Mouse (Mus musculus) embryonic facial prominence, embryonic 11.5 days (tissue): ENCODE results near the gene Tmcc1. TPM values are rescaled to one million over a fixed set of nuclear protein-coding genes. Genes with fewer than 3 reads are reported as not detected.

ENCODE experiments used
- ATAC-seq: fragments of 200-750 bp; cut with Nextera tagmentation; replicated peaks from 2 replicates; pipeline ENCODE4 v1.8.0; 2017; ENCODE audit warnings: low read depth; ENCODE audit not compliant: insufficient number of reproducible peaks, low FRiP score, low TSS enrichment
- DNase-seq: peaks from one replicate; pipeline ENCODE4 v3.0.0-alpha.2; 2015; ENCODE audit warnings: low spot score
- H3K27ac ChIP-seq: fragments of 300-500 bp; sonication (generic); replicated peaks from 2 replicates; pipeline ENCODE4 v1.5.1; 2014; ENCODE audit warnings: mild to moderate bottlenecking, low read depth, low read length, control low read depth
- H3K27me3 ChIP-seq: fragments of 300-500 bp; sonication (generic); 2 replicates; pipeline ENCODE4 v1.6.1; 2014; ENCODE audit warnings: mild to moderate bottlenecking, low read length, moderate library complexity, mixed read lengths; ENCODE audit not compliant: control insufficient read depth, insufficient read depth
- H3K36me3 ChIP-seq: fragments of 300-500 bp; sonication (generic); replicated peaks from 2 replicates; pipeline ENCODE4 v1.6.1; 2014; ENCODE audit warnings: low read depth, mild to moderate bottlenecking, low read length, moderate library complexity, mixed read lengths; ENCODE audit not compliant: control insufficient read depth, insufficient read depth
- H3K4me1 ChIP-seq: fragments of 300-500 bp; sonication (generic); 2 replicates; pipeline ENCODE4 v1.6.1; 2014; ENCODE audit warnings: low read length, mixed read lengths; ENCODE audit not compliant: control insufficient read depth, insufficient read depth
- H3K4me2 ChIP-seq: fragments of 300-500 bp; sonication (generic); 2 replicates; pipeline ENCODE4 v1.6.1; 2014; ENCODE audit warnings: low read depth, mild to moderate bottlenecking, control low read depth, low read length, moderate library complexity
- H3K4me3 ChIP-seq: fragments of 300-500 bp; sonication (generic); 2 replicates; pipeline ENCODE4 v1.5.1; 2014; ENCODE audit warnings: low read depth, low read length, control low read depth
- H3K9ac ChIP-seq: fragments of 300-500 bp; sonication (generic); replicated peaks from 2 replicates; pipeline ENCODE4 v1.6.1; 2014; ENCODE audit warnings: mild to moderate bottlenecking, control low read depth, low read length
- H3K9me3 ChIP-seq: fragments of 300-500 bp; sonication (generic); replicated peaks from 2 replicates; pipeline ENCODE4 v1.6.1; 2016; ENCODE audit warnings: mild to moderate bottlenecking, low read length, inconsistent platforms, mixed read lengths; ENCODE audit not compliant: control insufficient read depth
- WGBS: fragments of 180-500 bp; shearing (Covaris S2); extraction: QIAGEN DNeasy Blood & Tissue Kit; methylation state at CpG from one replicate; pipeline ENCODE4 v1.1.7; 2014; 5-methylcytosine and 5-hydroxymethylcytosine counted together
- polyA plus RNA-seq: library from polyadenylated mRNA; unstranded; fragments of >200 nt; fragmentation: Nextera tagmentation; extraction: Ambion mirVana; gene quantifications from 2 replicates; pipeline ENCODE4 v1.2.1, GENCODE M21; 2014

The Tmcc1 gene
- polyA plus RNA-seq, 1 experiment from 2014 or later, result 14.1 TPM

GRCm38 (mm10) chr6:116082239-116082638 lies 111.0 kb downstream of the Tmcc1 start:
- H3K4me2 ChIP-seq, result no peak overlapping the region
- H3K9me3 ChIP-seq, result no peaks in the 10 kb centered on the region
- H3K27me3 ChIP-seq, result no peaks in the 10 kb centered on the region
- H3K36me3 ChIP-seq, result no peaks in the 10 kb centered on the region
- no peaks in the 10 kb centered on the region for H3K4me1 ChIP-seq
- ATAC-seq (no peak), DNase-seq (no peak)
- no peak overlapping the region for H3K9ac ChIP-seq
- WGBS, result 67% methylated on average over 1 of the region's 1 CpGs
- no peak overlapping the region for H3K4me3 ChIP-seq
- no peak overlapping the region for H3K27ac ChIP-seq

DNA sequence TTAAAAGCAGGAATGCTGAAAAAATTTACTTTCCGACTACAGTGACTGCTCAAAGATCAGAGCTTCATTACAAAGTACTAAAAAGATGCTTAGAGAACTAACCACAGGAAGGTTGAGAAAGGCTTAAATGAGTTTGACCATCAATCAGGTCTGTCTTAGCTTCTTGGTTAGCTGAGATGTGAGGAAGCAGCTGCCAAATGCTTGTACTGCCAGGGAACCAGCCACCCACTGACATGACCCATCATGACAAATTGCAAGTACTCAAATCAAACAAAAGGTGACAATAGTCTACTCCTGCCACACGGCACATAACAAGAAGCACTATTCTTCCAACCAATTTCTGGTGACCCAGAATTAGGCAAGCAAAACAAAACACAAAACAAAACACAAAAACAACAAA lies 111.9 kb downstream of the Tmcc1 start:
- DNase-seq, result no peak
- Histone ChIP-seq H3K9me3 (no peaks in the 10 kb centered on the region), H3K9ac (no peak overlapping the region), H3K36me3 (no peaks in the 10 kb centered on the region), H3K27me3 (no peaks in the 10 kb centered on the region), H3K27ac (no peak overlapping the region), H3K4me1 (no peaks in the 10 kb centered on the region), H3K4me2 (no peak overlapping the region), H3K4me3 (no peak overlapping the region)
- 73% methylated on average over 2 of the region's 2 CpGs for WGBS
- no peak for ATAC-seq

- H3K9ac ChIP-seq, result no peak overlapping the region
- H3K36me3 ChIP-seq, result no peaks in the 10 kb centered on the region
- ATAC-seq, result no peak
- no peak overlapping the region for H3K27ac ChIP-seq
- H3K4me1 ChIP-seq, result no peaks in the 10 kb centered on the region
- H3K9me3 ChIP-seq, result no peaks in the 10 kb centered on the region
- 83% methylated on average over 5 of the region's 5 CpGs for WGBS
- no peak overlapping the region for H3K4me3 ChIP-seq
- H3K4me2 ChIP-seq, result no peak overlapping the region
- no peaks in the 10 kb centered on the region for H3K27me3 ChIP-seq
- DNase-seq, result no peak
These were observed 112.5 kb downstream of the Tmcc1 start for GRCm38 (mm10) chr6:116080756-116081155.

- no peaks in the 10 kb centered on the region for H3K9me3 ChIP-seq
- no peaks in the 10 kb centered on the region for H3K27me3 ChIP-seq
- H3K9ac ChIP-seq, result no peak overlapping the region
- DNase-seq (no peak), ATAC-seq (no peak)
- no peaks in the 10 kb centered on the region for H3K36me3 ChIP-seq
- WGBS, result 63% methylated on average over 3 of the region's 3 CpGs
- H3K4me2 ChIP-seq, result no peak overlapping the region
- H3K4me1 ChIP-seq, result no peaks in the 10 kb centered on the region
- H3K27ac ChIP-seq, result no peak overlapping the region
- no peak overlapping the region for H3K4me3 ChIP-seq
These were observed 115.7 kb downstream of the Tmcc1 start for GRCm38 (mm10) chr6:116077608-116078007.

GRCm38 (mm10) chr6:116074892-116075291 lies 118.4 kb downstream of the Tmcc1 start:
- Histone ChIP-seq H3K4me1 (no peaks in the 10 kb centered on the region), H3K4me3 (no peak overlapping the region), H3K4me2 (no peak overlapping the region), H3K9me3 (no peaks in the 10 kb centered on the region), H3K9ac (no peak overlapping the region), H3K27ac (no peak overlapping the region), H3K27me3 (no peaks in the 10 kb centered on the region), H3K36me3 (no peaks in the 10 kb centered on the region)
- DNase-seq, result no peak
- ATAC-seq, result no peak

- no peak overlapping the region for H3K4me3 ChIP-seq
- H3K27ac ChIP-seq, result no peak overlapping the region
- ATAC-seq, result no peak
- no peaks in the 10 kb centered on the region for H3K4me1 ChIP-seq
- 86% methylated on average over 4 of the region's 4 CpGs for WGBS
- H3K27me3 ChIP-seq, result no peaks in the 10 kb centered on the region
- no peaks in the 10 kb centered on the region for H3K36me3 ChIP-seq
- H3K9me3 ChIP-seq, result no peaks in the 10 kb centered on the region
- H3K4me2 ChIP-seq, result no peak overlapping the region
- H3K9ac ChIP-seq, result no peak overlapping the region
- no peak for DNase-seq
These were observed 119.7 kb downstream of the Tmcc1 start for GRCm38 (mm10) chr6:116073610-116074009.

DNA sequence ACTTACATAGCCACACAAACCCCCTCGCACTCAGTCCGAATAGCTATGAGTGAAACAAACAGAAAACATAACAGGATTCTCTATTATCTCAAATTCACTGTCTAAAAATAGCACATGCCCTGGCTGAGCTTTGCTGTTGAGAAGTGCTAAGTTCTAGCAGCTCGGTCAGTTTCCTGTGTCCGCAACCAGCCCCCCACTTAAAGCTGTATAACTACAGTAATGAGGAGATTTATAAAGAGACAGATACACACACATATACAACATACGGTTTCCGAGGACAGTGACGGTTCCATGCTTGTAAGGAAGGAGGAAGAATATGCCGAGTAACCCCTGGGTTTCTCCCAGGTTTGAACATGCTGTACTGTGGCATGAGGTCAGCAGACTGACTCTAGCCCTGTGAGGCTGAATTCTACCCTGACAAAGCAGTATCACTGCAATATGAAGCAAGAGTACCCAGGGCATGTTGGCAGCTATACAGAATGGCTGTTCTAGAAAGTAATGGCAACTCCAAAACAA lies 120.5 kb downstream of the Tmcc1 start:
- H3K4me3 ChIP-seq, result no peak overlapping the region
- no peaks in the 10 kb centered on the region for H3K36me3 ChIP-seq
- no peak for ATAC-seq
- no peaks in the 10 kb centered on the region for H3K9me3 ChIP-seq
- no peaks in the 10 kb centered on the region for H3K4me1 ChIP-seq
- H3K4me2 ChIP-seq, result no peak overlapping the region
- DNase-seq, result no peak
- no peak overlapping the region for H3K9ac ChIP-seq
- WGBS, result 80% methylated on average over 8 of the region's 8 CpGs
- no peaks in the 10 kb centered on the region for H3K27me3 ChIP-seq
- no peak overlapping the region for H3K27ac ChIP-seq

GRCm38 (mm10) chr6:116072221-116072745 lies 121.0 kb downstream of the Tmcc1 start:
- DNase-seq, result no peak
- H3K27ac ChIP-seq, result no peak overlapping the region

More at GRCm38 (mm10) chr6:116072221-116072745, 121.0 kb downstream of the Tmcc1 start:
- 79% methylated on average over 6 of the region's 6 CpGs for WGBS
- no peak overlapping the region for H3K4me3 ChIP-seq
- no peak overlapping the region for H3K9ac ChIP-seq
- no peaks in the 10 kb centered on the region for H3K36me3 ChIP-seq
- no peaks in the 10 kb centered on the region for H3K4me1 ChIP-seq
- H3K27me3 ChIP-seq, result no peaks in the 10 kb centered on the region
- no peak overlapping the region for H3K4me2 ChIP-seq
- ATAC-seq, result no peak
- H3K9me3 ChIP-seq, result no peaks in the 10 kb centered on the region
